Mouse (Mus musculus) urinary bladder, adult 18-20 months (tissue): ENCODE measurements around the gene Fez2.

Experiments used
- DNase-seq, 2 experiments: peaks; one replicate each; pipeline ENCODE4 v3.0.0; 2022; ENCODE audit warnings: low spot score in 2 of 2, mixed read lengths in 2 of 2

Gene Fez2

GRCm38 (mm10) chr17:78322369-78323335, 95.3 kb downstream of the Fez2 start:
- no peak for DNase-seq

GRCm38 (mm10) chr17:78321216-78321835, 96.6 kb downstream of the Fez2 start:
- DNase-seq = no peak
